In genomic region chr9:45413478-45414140, GRCm38 (mm10) we compare ENCODE assay signal across 10 mouse cellular contexts. TPM values are rescaled to one million over a fixed set of nuclear protein-coding genes. Genes with fewer than 3 reads are reported as not detected.
DNase-seq lines count a peak whose midpoint lies in the region; ATAC-seq and TF ChIP-seq lines count a peak whose summit lies in the region.
"Had no signal": no experiment of that assay in that cellular context is flagged by ENCODE, and none has a peak within 500 bp of the region (broad histone marks: within the 10 kb centered on the region; RNA-seq: fewer than 3 reads in every experiment).

No protein-coding gene starts in this region.

- H3K9ac ChIP-seq in heart, postnatal 0 days (replicated peaks; ENCODE audit: low read depth, low read length), result no peak overlapping the region
- no peak overlapping the region for H3K9ac ChIP-seq in heart, embryonic 11.5 days (ENCODE audit: low read depth, low read length)
- no peak overlapping the region for H3K9ac ChIP-seq in MEL (ENCODE audit: control insufficient read depth, low read depth, low read length, poor library complexity, severe bottlenecking)

- TF ChIP-seq CTCF in heart, postnatal 0 days (IDR thresholded peaks at IDR 0.05; ENCODE audit: low read depth), result peak; percentile 28
- TF ChIP-seq CTCF in MEL (IDR thresholded peaks at IDR 0.05 in 2 of 3, conservative IDR thresholded peaks at IDR 0.05 in 1 of 3; ENCODE audit: control insufficient read depth in 1 of 3, insufficient read depth in 1 of 3, low read depth in 2 of 3, low read length in 3 of 3, poor library complexity in 1 of 3, severe bottlenecking in 1 of 3), result peak; percentile 63 to 71 (median 69)

- no peaks in the 10 kb centered on the region for H3K36me3 ChIP-seq in heart, postnatal 0 days (replicated peaks; ENCODE audit: control insufficient read depth, insufficient read depth, low read length)
- no peaks in the 10 kb centered on the region for H3K36me3 ChIP-seq in heart, embryonic 11.5 days (ENCODE audit: control insufficient read depth, insufficient read depth, low read length)
- no peaks in the 10 kb centered on the region for H3K36me3 ChIP-seq in MEL (ENCODE audit: control insufficient read depth in 1 of 2, insufficient read depth in 2 of 2, low read length in 2 of 2)

- no peak for TF ChIP-seq POLR2A in MEL (IDR thresholded peaks at IDR 0.05; ENCODE audit: control insufficient read depth in 1 of 2, insufficient read depth in 1 of 2, low read depth in 1 of 2, low read length in 2 of 2, poor library complexity in 1 of 2)

- intact Hi-C loops in heart, postnatal 25 days (cut with DNase I), result loop anchor here (2.0 kb wide), 1 partner anchor 341 kb away; no protein-coding TSS in a partner anchor

- no peak overlapping the region for H3K27ac ChIP-seq in heart, postnatal 0 days (ENCODE audit: low read depth)
- no peak overlapping the region for H3K27ac ChIP-seq in heart, embryonic 11.5 days (ENCODE audit: low read depth, low read length)
- H3K27ac ChIP-seq in MEL (ENCODE audit: control insufficient read depth, low read depth, low read length), result no peak overlapping the region

- no peak overlapping the region for H3K4me3 ChIP-seq in heart, postnatal 0 days (ENCODE audit: low read depth, low read length)
- no peak overlapping the region for H3K4me3 ChIP-seq in heart, embryonic 11.5 days (ENCODE audit: low read depth, low read length)
- H3K4me3 ChIP-seq in MEL (ENCODE audit: control insufficient read depth in 1 of 2, insufficient read depth in 1 of 2, low read depth in 2 of 2, low read length in 2 of 2), result no peak overlapping the region
- H3K4me3 ChIP-seq: megakaryocyte, embryonic 14.5 days had no signal

- TF ChIP-seq RAD21 in MEL (IDR thresholded peaks at IDR 0.05; ENCODE audit: low read depth, low read length), result no peak

- 49% methylated on average over 5 of the region's 5 CpGs for WGBS in heart, postnatal 0 days
- WGBS in heart, embryonic 11.5 days (ENCODE audit: insufficient replicate concordance), result 58% methylated on average over 5 of the region's 5 CpGs

- no peak for ATAC-seq in heart, postnatal 0 days (ENCODE audit: insufficient read depth, low read depth)
- no peak for ATAC-seq in heart, embryonic 11.5 days (replicated peaks; ENCODE audit: insufficient number of reproducible peaks, low FRiP score, low TSS enrichment)
- no peak for ATAC-seq in megakaryocyte progenitor cell, adult 5-6 weeks (replicated peaks; ENCODE audit: poor library complexity)

- no peaks in the 10 kb centered on the region for H3K4me1 ChIP-seq in heart, postnatal 0 days (ENCODE audit: control insufficient read depth, insufficient read depth)
- no peaks in the 10 kb centered on the region for H3K4me1 ChIP-seq in heart, embryonic 11.5 days (ENCODE audit: control insufficient read depth, insufficient read depth, low read length)
- no peaks in the 10 kb centered on the region for H3K4me1 ChIP-seq in MEL (ENCODE audit: control insufficient read depth in 1 of 2, insufficient read depth in 2 of 2, low read length in 2 of 2)

- no peaks in the 10 kb centered on the region for H3K79me2 ChIP-seq in MEL (ENCODE audit: control insufficient read depth, insufficient read depth, low read length, poor library complexity)

- TF ChIP-seq EP300 in heart, postnatal 0 days (IDR thresholded peaks at IDR 0.05; ENCODE audit: low read depth), result no peak
- TF ChIP-seq EP300 in MEL (IDR thresholded peaks at IDR 0.05; ENCODE audit: low read depth in 1 of 2, low read length in 2 of 2), result no peak

- no peak for DNase-seq in heart, postnatal 0 days (ENCODE audit: low spot score)
- DNase-seq in 3T3-L1 (ENCODE audit: low read depth, low spot score) (peak; percentile 10), MEL (ENCODE audit: low read depth, low spot score) (peak; percentile 54)
- peak; percentile 69 for DNase-seq in induced T-regulatory cell, adult 2 months (ENCODE audit: low read depth)
- DNase-seq in mesoderm, embryonic 11.5 days (ENCODE audit: low read depth, low spot score), result peak; percentile 56
- no peak for DNase-seq in heart, postnatal 25 days (ENCODE audit: low spot score)

- H3K9me3 ChIP-seq in heart, postnatal 0 days (replicated peaks; ENCODE audit: control insufficient read depth, low read length), result no peaks in the 10 kb centered on the region
- H3K9me3 ChIP-seq in heart, embryonic 11.5 days (replicated peaks; ENCODE audit: control insufficient read depth, low read length), result no peaks in the 10 kb centered on the region
- no peaks in the 10 kb centered on the region for H3K9me3 ChIP-seq in MEL (replicated peaks; ENCODE audit: insufficient read depth, low read length)

- no peak overlapping the region for H3K4me2 ChIP-seq in heart, postnatal 0 days (ENCODE audit: low read depth, low read length)
- no peak overlapping the region for H3K4me2 ChIP-seq in heart, embryonic 11.5 days

- H3K27me3 ChIP-seq in heart, postnatal 0 days (ENCODE audit: control insufficient read depth, insufficient read depth, low read length), result peaks cover 21% of the 10 kb centered on the region; the same call in 1 of the 2 replicates
- H3K27me3 ChIP-seq in heart, embryonic 11.5 days (ENCODE audit: control insufficient read depth, insufficient read depth, low read length), result peaks cover 10% of the 10 kb centered on the region
- no peaks in the 10 kb centered on the region for H3K27me3 ChIP-seq in MEL (ENCODE audit: control insufficient read depth in 1 of 2, insufficient read depth in 2 of 2, low read length in 2 of 2)

TF ChIP-seq in MEL, 35 proteins besides CTCF, POLR2A, EP300 and RAD21:
- peak; percentile 42 for TF ChIP-seq SMC3 (IDR thresholded peaks at IDR 0.05; ENCODE audit: low read depth, low read length)
- no peak for TF ChIP-seq ZNF384 (IDR thresholded peaks at IDR 0.05; ENCODE audit: low read depth, low read length)
- TF ChIP-seq ELF1 (IDR thresholded peaks at IDR 0.05; ENCODE audit: low read depth, low read length), result no peak
- no peak for TF ChIP-seq MAX (IDR thresholded peaks at IDR 0.05; ENCODE audit: low read length)

RNA-seq across cellular contexts. Expression of gene Dscaml1, which starts 12.8 kb away (rescaled TPM):
- total RNA-seq in heart, postnatal 0 days (2014; rRNA removed; ENCODE audit: low replicate concordance), result 0.84 TPM in 1 of 2 replicates, not detected in the other
- polyA plus RNA-seq in heart, postnatal 0 days (2015; fragmentation: Nextera tagmentation; extraction: Ambion mirVana), result 0.04 and 0.07 TPM in 2 replicates
- polyA plus RNA-seq in heart, embryonic 11.5 days (2014; fragmentation: Nextera tagmentation; extraction: Ambion mirVana), result 0.23 TPM in 1 of 2 replicates, not detected in the other
- not detected in 2 replicates for total RNA-seq in MEL (2012; rRNA removed)
- polyA plus RNA-seq in MEL (2012; ENCODE audit: insufficient read depth in 1 of 2, insufficient read length in 2 of 2, low read depth in 1 of 2, low replicate concordance in 2 of 2, missing spikeins in 1 of 2), result not detected
- total RNA-seq in megakaryocyte progenitor cell, adult 5-6 weeks (2015), result not detected in 2 replicates
- not detected in 2 replicates for total RNA-seq in megakaryocyte progenitor cell, adult 5-6 weeks (2017)
- not detected for total RNA-seq in heart, postnatal 25 days (2021)
- total RNA-seq: heart, postnatal 14 days had no signal

RNA-seq across cellular contexts. Expression of gene Fxyd2, which starts 14.1 kb away (rescaled TPM):
- not detected in 2 replicates for total RNA-seq in heart, postnatal 0 days (2014; rRNA removed; ENCODE audit: low replicate concordance)
- polyA plus RNA-seq in heart, postnatal 0 days (2015; fragmentation: Nextera tagmentation; extraction: Ambion mirVana), result 0.70 and 0.71 TPM in 2 replicates
- 1.0 and 1.6 TPM in 2 replicates for polyA plus RNA-seq in heart, embryonic 11.5 days (2014; fragmentation: Nextera tagmentation; extraction: Ambion mirVana)
- total RNA-seq in MEL (2012; rRNA removed), result not detected in 2 replicates
- polyA plus RNA-seq in MEL (2012; ENCODE audit: insufficient read depth in 1 of 2, insufficient read length in 2 of 2, low read depth in 1 of 2, low replicate concordance in 2 of 2, missing spikeins in 1 of 2), result not detected
- total RNA-seq in megakaryocyte progenitor cell, adult 5-6 weeks (2015), result 0.78 and 0.79 TPM in 2 replicates
- total RNA-seq in megakaryocyte progenitor cell, adult 5-6 weeks (2017), result 2.9 TPM in 1 of 2 replicates, not detected in the other
- total RNA-seq in heart, postnatal 25 days (2021), result 1 to 10 TPM; 1.5 to 2.7 TPM

RNA-seq across cellular contexts. Expression of gene Fxyd6, which starts 43.6 kb away (rescaled TPM):
- total RNA-seq in heart, postnatal 0 days (2014; rRNA removed; ENCODE audit: low replicate concordance), result 18.1 and 23.7 TPM in 2 replicates
- 26.6 and 29.4 TPM in 2 replicates for polyA plus RNA-seq in heart, postnatal 0 days (2015; fragmentation: Nextera tagmentation; extraction: Ambion mirVana)
- polyA plus RNA-seq in heart, embryonic 11.5 days (2014; fragmentation: Nextera tagmentation; extraction: Ambion mirVana), result 26.7 and 27.7 TPM in 2 replicates
- not detected in 2 replicates for total RNA-seq in MEL (2012; rRNA removed)
- polyA plus RNA-seq in MEL (2012; ENCODE audit: insufficient read depth in 1 of 2, insufficient read length in 2 of 2, low read depth in 1 of 2, low replicate concordance in 2 of 2, missing spikeins in 1 of 2), result not detected
- total RNA-seq in megakaryocyte progenitor cell, adult 5-6 weeks (2015), result not detected in 2 replicates
- 0.07 TPM in 1 of 2 replicates, not detected in the other for total RNA-seq in megakaryocyte progenitor cell, adult 5-6 weeks (2017)
- 10 to 100 TPM; 16.2 to 17.2 TPM for total RNA-seq in heart, postnatal 25 days (2021)

Comparison
In these comparisons a context has a peak if more than half of its experiments do, and no peak if none do; other contexts are left out.
1. DNase-seq: peak in 3T3-L1 (single experiment), MEL (single experiment), induced T-regulatory cell, adult 2 months (single experiment) and mesoderm, embryonic 11.5 days (single experiment); none in heart, postnatal 0 days (single experiment) and heart, postnatal 25 days (single experiment).
2. RNA of gene Fxyd6, which starts 43.6 kb away (total RNA-seq): 18.1 to 23.7 TPM in heart, postnatal 0 days and 16.2 to 17.2 TPM in heart, postnatal 25 days; not detected in MEL and 0.07 TPM in megakaryocyte progenitor cell, adult 5-6 weeks; every median in the first group is over 10 times any median in the second.